Mouse (Mus musculus) leukemia stem cell, adult 10-12 weeks (primary cell): ENCODE results near the gene Pacsin1. TPM values are rescaled to one million over a fixed set of nuclear protein-coding genes. Genes with fewer than 3 reads are reported as not detected.

ENCODE experiments used
- polyA plus RNA-seq: library from polyadenylated mRNA; stranded (reverse); fragments of >175 nt; gene quantifications from 2 replicates; pipeline ENCODE4 v1.2.3, GENCODE M21; 2012; ENCODE audit warnings: low replicate concordance

Gene Pacsin1
- 14.8 and 19.4 TPM in 2 replicates for polyA plus RNA-seq

DNA sequence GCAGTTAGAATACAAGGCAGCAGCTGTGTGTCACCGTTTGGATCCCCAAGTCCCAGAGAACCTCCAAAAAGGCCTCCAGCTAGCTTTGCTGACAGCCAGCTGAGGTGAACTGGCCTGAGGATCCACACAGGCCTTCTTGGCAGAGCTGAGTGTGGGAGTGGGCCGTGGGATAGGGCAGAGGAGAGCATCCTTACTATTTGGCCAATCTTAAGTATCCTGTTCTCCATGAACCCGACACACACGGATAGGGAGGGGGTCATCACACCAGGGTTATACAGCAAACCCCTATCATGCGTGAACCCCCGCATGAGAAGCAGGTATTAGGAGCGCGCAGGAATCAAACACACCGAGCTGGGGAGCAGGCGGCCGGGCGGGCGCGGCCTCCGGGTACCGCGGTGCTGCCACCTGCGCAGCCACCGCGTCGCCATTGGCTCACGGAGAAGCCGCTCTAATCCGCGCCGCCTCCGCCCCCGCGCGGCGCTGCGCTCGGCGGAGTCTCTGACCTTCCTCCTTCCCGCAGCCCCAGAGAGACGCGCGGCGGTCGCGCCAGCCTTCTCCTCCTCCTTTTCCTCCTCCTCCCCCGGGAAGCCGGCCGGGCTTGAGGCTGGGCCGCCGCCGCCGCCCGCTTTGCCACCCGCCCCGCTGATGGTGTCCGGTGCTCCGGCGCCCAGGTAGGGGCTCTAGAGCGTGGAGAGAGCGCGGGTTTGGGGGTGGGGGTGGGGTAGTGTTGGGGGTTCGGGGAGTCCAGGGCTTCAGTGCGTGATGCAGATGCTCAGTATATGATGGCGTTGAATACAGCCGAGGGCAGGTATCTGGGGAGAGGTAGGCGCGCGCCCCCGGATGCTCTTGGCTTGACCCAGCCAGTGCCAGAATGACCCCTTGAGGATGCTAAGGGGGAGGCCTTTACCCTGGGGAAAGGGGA is at the start of gene Pacsin1:
Gene Pacsin1, plus strand, starts transcription at position 421 of the 922 bp plus-strand sequence.

DNA sequence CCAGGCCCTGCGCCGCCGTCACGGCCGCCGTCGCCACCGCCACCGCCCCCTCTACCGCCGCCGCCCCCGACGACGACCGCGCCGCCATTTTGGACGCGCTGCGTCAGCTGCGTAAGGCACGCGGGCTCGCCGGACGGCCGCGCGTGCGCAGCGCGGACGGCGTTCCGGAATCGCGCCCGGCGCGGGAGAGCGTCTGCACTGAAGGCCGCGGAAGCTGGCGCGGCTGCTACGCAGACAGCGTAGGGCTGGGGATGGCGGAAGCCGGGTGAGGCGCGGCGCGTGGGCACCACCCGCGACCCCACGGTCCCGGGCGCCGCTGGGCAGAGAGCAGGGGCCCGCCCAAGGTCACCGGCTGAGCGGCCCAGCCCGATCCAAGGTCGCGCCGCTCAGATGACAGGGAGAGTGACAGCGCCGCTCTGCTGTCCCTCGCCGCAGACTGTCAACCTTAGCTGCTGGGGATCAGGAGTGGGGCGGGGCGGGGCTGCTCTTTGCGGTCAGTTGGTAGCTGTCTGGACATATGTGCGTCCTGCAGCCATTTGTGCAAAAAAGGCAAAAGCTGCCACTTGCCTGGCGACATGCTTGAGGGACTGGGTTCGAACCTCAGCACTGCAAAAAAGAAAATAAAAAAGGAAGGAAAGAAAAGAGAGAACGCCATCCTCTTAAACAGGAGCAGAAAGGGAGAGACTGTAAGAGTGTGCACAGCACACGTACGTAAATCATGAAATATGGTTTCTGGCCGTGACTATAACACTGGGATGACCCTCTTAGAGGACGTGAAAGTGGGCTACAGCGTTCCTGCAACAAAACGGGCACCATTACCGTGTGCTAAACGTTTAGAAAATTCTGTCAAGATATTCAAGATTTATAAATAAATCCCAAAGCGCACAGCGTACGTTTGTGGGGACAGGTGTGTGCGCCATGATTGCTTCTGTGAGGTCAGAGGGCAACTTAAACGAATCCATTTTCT is 31.7 kb upstream of the Pacsin1 start, which contains the start of gene Nudt3:
Gene Nudt3, minus strand, starts transcription at position 136 of the 967 bp plus-strand sequence.

DNA sequence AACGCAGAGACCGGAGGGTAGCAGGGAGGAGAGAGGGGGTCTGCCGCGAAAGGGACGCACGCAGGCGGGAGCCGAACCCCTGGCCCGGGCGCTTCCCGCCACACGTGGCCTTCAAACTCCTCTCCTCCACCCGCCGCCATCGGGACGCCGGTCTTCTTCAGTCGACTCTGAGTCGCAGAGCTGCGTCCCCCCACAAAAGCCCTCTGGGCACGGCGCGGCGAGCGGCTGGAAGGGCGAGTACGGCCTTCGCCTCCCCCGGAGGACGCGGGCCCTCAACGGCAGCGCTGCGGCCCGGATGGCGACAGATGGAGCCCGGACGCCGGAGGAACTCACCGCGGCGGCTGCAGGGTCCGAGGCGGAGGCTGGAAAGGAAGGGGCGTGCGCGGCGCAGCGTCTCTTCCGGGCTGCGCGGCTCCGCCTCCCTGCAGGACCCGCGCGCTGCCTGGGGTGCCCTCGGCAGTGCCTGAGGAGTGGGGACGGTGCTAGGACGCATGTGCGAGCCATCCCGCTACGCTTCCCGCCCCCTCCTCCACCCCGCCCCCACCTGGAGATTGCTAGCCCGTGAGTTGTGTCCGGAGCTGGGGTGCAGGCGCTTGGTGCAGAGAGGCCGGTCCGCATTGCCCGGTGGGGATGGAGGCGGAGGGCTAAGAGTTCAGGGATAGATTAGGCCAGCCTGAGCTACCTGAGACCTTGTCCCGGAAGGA is 20.3 kb upstream of the Pacsin1 start, which contains the start of gene RPS10-NUDT3:
Gene RPS10-NUDT3, minus strand, starts transcription at position 352 of the 704 bp plus-strand sequence.

DNA sequence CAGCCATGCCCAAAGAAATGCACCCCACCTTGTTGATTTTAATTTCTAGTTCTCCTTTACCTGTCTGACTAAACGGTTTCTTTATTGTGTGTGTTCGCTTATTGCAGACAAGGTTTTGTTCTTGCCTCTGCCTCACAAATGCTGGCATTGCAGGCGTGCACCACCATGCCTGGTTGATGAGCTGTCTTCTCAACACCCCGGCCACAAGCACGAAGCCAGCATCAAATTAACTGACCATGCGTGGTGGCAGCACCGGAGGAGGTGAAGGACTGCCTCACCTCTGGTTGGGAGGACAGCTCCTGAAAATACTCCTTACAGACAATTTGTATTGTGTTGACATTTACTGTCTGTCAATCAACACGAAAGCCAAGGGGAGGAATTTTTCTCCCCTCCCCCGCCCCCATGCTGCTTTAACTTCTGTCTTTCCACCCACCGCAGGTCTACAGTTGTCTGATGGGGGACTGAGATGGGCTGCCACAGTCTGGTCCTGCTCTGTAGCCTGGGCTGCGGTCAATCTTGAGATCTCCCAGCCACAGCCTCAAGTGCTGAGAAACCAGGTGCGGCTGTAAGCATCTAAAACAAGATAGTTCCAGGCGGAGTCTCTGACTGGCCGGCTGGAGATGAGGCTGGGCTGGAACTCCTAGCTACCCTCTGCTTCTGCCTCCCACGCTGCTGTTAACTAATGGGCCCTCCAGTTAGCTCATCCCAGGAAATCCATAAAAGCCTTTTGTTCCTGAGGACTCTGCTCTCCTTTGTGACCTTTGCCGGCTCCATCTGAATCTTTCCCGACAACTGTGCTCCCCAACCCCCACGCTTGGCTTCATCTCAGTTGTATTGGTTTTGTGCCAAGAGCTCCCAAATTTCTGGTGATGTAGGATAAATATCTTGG is 18.9 kb upstream of the Pacsin1 start, which contains the start of gene Rps10:
Gene Rps10, minus strand, starts transcription at position 538 of the 889 bp plus-strand sequence.

DNA sequence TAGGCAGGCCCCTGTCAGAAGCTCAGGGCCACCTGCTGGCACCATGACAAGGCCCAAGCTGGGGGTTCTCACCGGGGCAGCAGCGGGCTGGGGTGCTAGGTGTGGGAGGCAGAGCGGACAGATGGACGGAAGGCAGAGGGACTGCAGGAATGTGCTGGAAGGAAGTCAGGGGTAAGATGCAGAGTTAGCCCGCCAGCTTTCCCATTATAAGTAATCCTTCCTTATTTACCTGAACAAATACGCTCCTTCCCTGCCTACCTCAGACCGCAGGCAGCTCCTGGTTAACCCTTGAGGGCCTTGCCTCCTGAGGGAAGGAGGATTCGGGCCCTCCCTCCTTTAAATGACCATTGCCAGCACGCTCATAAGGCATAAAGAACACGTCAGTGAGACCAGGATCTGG is 73.5 kb downstream of the Pacsin1 start, which contains the start of gene Spdef:
Gene Spdef, minus strand, starts transcription at position 186 of the 400 bp plus-strand sequence.

Other genes starting within 250 kb of the Pacsin1 start
- gene Grm4, start 134.1 kb upstream of the Pacsin1 start, polyA plus RNA-seq = 0.29 TPM in 1 of 2 replicates, not detected in the other
- 299 and 1,297 TPM in 2 replicates for gene Hmga1, start 99.0 kb upstream of the Pacsin1 start, polyA plus RNA-seq
- 80.6 and 102 TPM in 2 replicates for gene AI413582, start 89.8 kb upstream of the Pacsin1 start, polyA plus RNA-seq
- gene Nudt3, start 32.0 kb upstream of the Pacsin1 start, polyA plus RNA-seq = 92.5 and 160 TPM in 2 replicates
- not detected in 2 replicates for gene RPS10-NUDT3, start 20.3 kb upstream of the Pacsin1 start, polyA plus RNA-seq
- gene Rps10, start 18.8 kb upstream of the Pacsin1 start, polyA plus RNA-seq = 786 and 3,591 TPM in 2 replicates
- gene Spdef, start 73.4 kb downstream of the Pacsin1 start, polyA plus RNA-seq = 0.19 TPM in 1 of 2 replicates, not detected in the other
- gene D17Wsu92e, start 165.1 kb downstream of the Pacsin1 start, polyA plus RNA-seq = 56.1 and 85.8 TPM in 2 replicates
- 386 and 636 TPM in 2 replicates for gene Snrpc, start 182.6 kb downstream of the Pacsin1 start, polyA plus RNA-seq
- 13.3 and 99.5 TPM in 2 replicates for gene Uhrf1bp1, start 200.9 kb downstream of the Pacsin1 start, polyA plus RNA-seq